Mouse (Mus musculus) MEL (cell line): ENCODE results near the gene N4bp2l2. TPM values are rescaled to one million over a fixed set of nuclear protein-coding genes. Genes with fewer than 3 reads are reported as not detected.
"Not testable (repeated sequence)": the region's sequence is repeated elsewhere in the genome, so short reads cannot be mapped to it uniquely, and the experiment has no call there.

Source experiments
- DNase-seq: peaks from one replicate; pipeline ENCODE4 v3.0.0; 2011; ENCODE audit warnings: low read depth, low spot score
- H3K27ac ChIP-seq: 2 replicates; pipeline ENCODE4 v1.5.1; 2012; ENCODE audit warnings: low read depth, mild to moderate bottlenecking, control low read depth, low read length, moderate library complexity; ENCODE audit not compliant: control insufficient read depth
- H3K27me3 ChIP-seq, 2 experiments: fragments of 150-350 bp in 1 of 2; sonication (generic) in 1 of 2; 2 replicates each; pipeline ENCODE4 v1.6.1; 2012; ENCODE audit warnings: low read length in 2 of 2, mild to moderate bottlenecking in 2 of 2, improper control_type of control experiment in 1 of 2, moderate library complexity in 1 of 2; ENCODE audit not compliant: insufficient read depth in 2 of 2, control insufficient read depth in 1 of 2
- H3K36me3 ChIP-seq, 2 experiments: 2 replicates each; pipeline ENCODE4 v1.6.1; 2012 to 2014; ENCODE audit warnings: low read length in 2 of 2, improper control_type of control experiment in 1 of 2, inconsistent platforms in 1 of 2, mild to moderate bottlenecking in 1 of 2; ENCODE audit not compliant: insufficient read depth in 2 of 2, control insufficient read depth in 1 of 2
- H3K4me1 ChIP-seq, 2 experiments: fragments of 150-350 bp in 1 of 2; sonication (generic) in 1 of 2; 2 replicates each; pipeline ENCODE4 v1.6.1; 2012; ENCODE audit warnings: low read length in 2 of 2, improper control_type of control experiment in 1 of 2, mild to moderate bottlenecking in 1 of 2; ENCODE audit not compliant: insufficient read depth in 2 of 2, control insufficient read depth in 1 of 2
- H3K4me3 ChIP-seq, 2 experiments: fragments of 150-350 bp in 1 of 2; sonication (generic) in 1 of 2; 2 replicates each; pipeline ENCODE4 v1.5.1; 2012; ENCODE audit warnings: low read depth in 2 of 2, low read length in 2 of 2, mild to moderate bottlenecking in 2 of 2, moderate library complexity in 2 of 2, control low read depth in 1 of 2, improper control_type of control experiment in 1 of 2; ENCODE audit not compliant: control insufficient read depth in 1 of 2, insufficient read depth in 1 of 2
- H3K79me2 ChIP-seq: 2 replicates; pipeline ENCODE4 v1.6.1; 2012; ENCODE audit warnings: mild to moderate bottlenecking, low read length, moderate library complexity; ENCODE audit not compliant: control insufficient read depth, poor library complexity, insufficient read depth
- H3K9ac ChIP-seq: 2 replicates; pipeline ENCODE4 v1.6.1; 2012; ENCODE audit warnings: low read depth, mild to moderate bottlenecking, control low read depth, low read length, moderate library complexity; ENCODE audit not compliant: control insufficient read depth, poor library complexity, severe bottlenecking
- H3K9me3 ChIP-seq: fragments of 150-350 bp; sonication (generic); replicated peaks from 2 replicates; pipeline ENCODE4 v1.6.1; 2012; ENCODE audit warnings: mild to moderate bottlenecking, low read length, improper control_type of control experiment, moderate library complexity; ENCODE audit not compliant: insufficient read depth
- CHD1 ChIP-seq: IDR thresholded peaks from 2 replicates; pipeline ENCODE4 v1.6.1; 2012; ENCODE audit warnings: low read depth, mild to moderate bottlenecking, inconsistent platforms, low read length, improper control_type of control experiment
- CHD2 ChIP-seq: IDR thresholded peaks from 2 replicates; pipeline ENCODE4 v1.6.1; 2011; ENCODE audit warnings: low read length, improper control_type of control experiment
- E2F4 ChIP-seq: IDR thresholded peaks from 2 replicates; pipeline ENCODE4 v1.6.1; 2011; ENCODE audit warnings: low read depth, low read length, improper control_type of control experiment, borderline replicate concordance
- EP300 ChIP-seq, 2 experiments: IDR thresholded peaks; 2 replicates each; pipeline ENCODE4 v1.6.1; 2011; ENCODE audit warnings: improper control_type of control experiment in 2 of 2, low read length in 2 of 2, low read depth in 1 of 2, mild to moderate bottlenecking in 1 of 2
- ETS1 ChIP-seq: IDR thresholded peaks from 2 replicates; pipeline ENCODE4 v1.6.1; 2012; ENCODE audit warnings: low read depth, mild to moderate bottlenecking, inconsistent platforms, low read length, improper control_type of control experiment, moderate library complexity
- MAFK ChIP-seq: IDR thresholded peaks from 2 replicates; pipeline ENCODE4 v1.6.1; 2011; ENCODE audit warnings: low read depth, mild to moderate bottlenecking, low read length, improper control_type of control experiment, borderline replicate concordance
- MAX ChIP-seq: IDR thresholded peaks from 2 replicates; pipeline ENCODE4 v1.6.1; 2011; ENCODE audit warnings: low read length, improper control_type of control experiment
- MEF2A ChIP-seq: IDR thresholded peaks from 2 replicates; pipeline ENCODE4 v1.6.1; 2014; ENCODE audit warnings: low read depth, mild to moderate bottlenecking, inconsistent platforms, low read length, improper control_type of control experiment; ENCODE audit not compliant: poor library complexity, insufficient replicate concordance, severe bottlenecking; ENCODE audit errors: extremely low read depth
- NELFE ChIP-seq: IDR thresholded peaks from 2 replicates; pipeline ENCODE4 v1.6.1; 2011; ENCODE audit warnings: low read depth, low read length, improper control_type of control experiment
- NRF1 ChIP-seq: IDR thresholded peaks from 2 replicates; pipeline ENCODE4 v1.6.1; 2014; ENCODE audit warnings: low read depth, mild to moderate bottlenecking, inconsistent platforms, low read length, improper control_type of control experiment, moderate library complexity; ENCODE audit not compliant: poor library complexity, insufficient read depth, severe bottlenecking
- POLR2A ChIP-seq, 2 experiments: IDR thresholded peaks; 2 replicates each; pipeline ENCODE4 v1.6.1; 2011 to 2012; ENCODE audit warnings: low read length in 2 of 2, mild to moderate bottlenecking in 2 of 2, control low read depth in 1 of 2, improper control_type of control experiment in 1 of 2, low read depth in 1 of 2, moderate library complexity in 1 of 2; ENCODE audit not compliant: control insufficient read depth in 1 of 2, insufficient read depth in 1 of 2, poor library complexity in 1 of 2
- POLR2AphosphoS5 ChIP-seq: IDR thresholded peaks from 2 replicates; pipeline ENCODE4 v1.6.1; 2012; ENCODE audit warnings: low read depth, borderline replicate concordance, mild to moderate bottlenecking, inconsistent platforms, low read length, moderate library complexity, mixed read lengths
- SIN3A ChIP-seq: IDR thresholded peaks from 2 replicates; pipeline ENCODE4 v1.6.1; 2012; ENCODE audit warnings: low read length, improper control_type of control experiment, inconsistent platforms
- TAL1 ChIP-seq: IDR thresholded peaks from 2 replicates; pipeline ENCODE4 v1.6.1; 2012; ENCODE audit warnings: mild to moderate bottlenecking, inconsistent platforms, low read length, moderate library complexity, mixed read lengths
- TBP ChIP-seq: IDR thresholded peaks from 2 replicates; pipeline ENCODE4 v1.8.0; 2011; ENCODE audit warnings: low read depth, low read length, improper control_type of control experiment
- UBTF ChIP-seq: IDR thresholded peaks from 2 replicates; pipeline ENCODE4 v1.6.1; 2012; ENCODE audit warnings: low read depth, mild to moderate bottlenecking, inconsistent platforms, low read length, improper control_type of control experiment, moderate library complexity, borderline replicate concordance; ENCODE audit not compliant: insufficient read depth
- USF1 ChIP-seq: IDR thresholded peaks from 2 replicates; pipeline ENCODE4 v1.6.1; 2014; ENCODE audit warnings: low read depth, mild to moderate bottlenecking, inconsistent platforms, low read length, improper control_type of control experiment, moderate library complexity
- ZC3H11A ChIP-seq: IDR thresholded peaks from 2 replicates; pipeline ENCODE4 v1.6.1; 2012; ENCODE audit warnings: low read depth, mild to moderate bottlenecking, inconsistent platforms, low read length, improper control_type of control experiment
- ZMIZ1 ChIP-seq: IDR thresholded peaks from 2 replicates; pipeline ENCODE4 v1.6.1; 2012; ENCODE audit warnings: low read depth, mild to moderate bottlenecking, inconsistent platforms, low read length, improper control_type of control experiment, moderate library complexity
- ZNF384 ChIP-seq: IDR thresholded peaks from 2 replicates; pipeline ENCODE4 v1.6.1; 2012; ENCODE audit warnings: low read depth, mild to moderate bottlenecking, inconsistent platforms, low read length, improper control_type of control experiment
- polyA plus RNA-seq, 2 experiments: library from polyadenylated mRNA; stranded (reverse) in 1 of 2; unstranded in 1 of 2; fragments of >175 nt in 1 of 2; fragments of >200 nt in 1 of 2; gene quantifications; 2 replicates each; pipeline versions ENCODE4 v1.2.1 to v1.2.4; 2012; ENCODE audit warnings: low replicate concordance in 2 of 2, low read depth in 1 of 2; ENCODE audit not compliant: insufficient read length in 2 of 2, insufficient read depth in 1 of 2, missing spikeins in 1 of 2
- total RNA-seq: library from RNA; depleted of rRNA; stranded (reverse); fragments of 300-350 nt; gene quantifications from 2 replicates; pipeline ENCODE4 v1.2.3, GENCODE M21; 2012; rRNA removed

N4bp2l2 gene
- total RNA-seq: 74.9 and 75.0 TPM in 2 replicates
- polyA plus RNA-seq: 10 to 100 TPM in 1 of 2 experiments, not detected in 1; 67.5 TPM

GRCm38 (mm10) chr5:150666133-150666739 is at the start of gene N4bp2l2:
N4bp2l2 (minus strand) TSS chr5:150666183.
- TF ChIP-seq ZNF384: 0 out of 2 replicates have a peak, but pooled peaks have one; percentile 14
- TF ChIP-seq MAFK: peak; percentile 68
- TF ChIP-seq TBP: peak; percentile 95
- peak within 1 kb of the TSS; percentile 99 for H3K9ac ChIP-seq
- peaks cover 36% of the 10 kb centered on the region for H3K79me2 ChIP-seq
- peak within 1 kb of the TSS; percentile 99 for H3K27ac ChIP-seq
- peaks cover 11 to 24% of the 10 kb centered on the region in 2 experiments for H3K36me3 ChIP-seq
- H3K9me3 ChIP-seq, DNase-seq, H3K27me3 ChIP-seq: not testable (repeated sequence)
- peak within 1 kb of the TSS; percentile 55 to 98 for H3K4me3 ChIP-seq
- peaks cover 2 to 21% of the 10 kb centered on the region in 2 experiments; a peak in 3 of 4 replicates for H3K4me1 ChIP-seq

- Histone ChIP-seq H3K27me3 (no peaks in the 10 kb centered on the region), H3K4me3 (no peak overlapping the region), H3K27ac (no peak overlapping the region), H3K9ac (no peak overlapping the region), H3K36me3 (peaks cover 0 to 8% of the 10 kb centered on the region in 2 experiments; a peak in 2 of 4 replicates), H3K9me3 (no peaks in the 10 kb centered on the region), H3K79me2 (peaks cover 31% of the 10 kb centered on the region), H3K4me1 (peaks cover 2 to 5% of the 10 kb centered on the region in 2 experiments; a peak in 2 of 4 replicates)
- no peak for TF ChIP-seq UBTF
- TF ChIP-seq ZMIZ1: no peak
- no peak for TF ChIP-seq CHD2
- TF ChIP-seq ZC3H11A: no peak
- no peak for TF ChIP-seq TBP
- no peak for TF ChIP-seq POLR2AphosphoS5
- TF ChIP-seq SIN3A: no peak
- no peak for TF ChIP-seq NELFE
- no peak for DNase-seq
Observed at GRCm38 (mm10) chr5:150713431-150713830, 47.4 kb upstream of the N4bp2l2 start.

DNA sequence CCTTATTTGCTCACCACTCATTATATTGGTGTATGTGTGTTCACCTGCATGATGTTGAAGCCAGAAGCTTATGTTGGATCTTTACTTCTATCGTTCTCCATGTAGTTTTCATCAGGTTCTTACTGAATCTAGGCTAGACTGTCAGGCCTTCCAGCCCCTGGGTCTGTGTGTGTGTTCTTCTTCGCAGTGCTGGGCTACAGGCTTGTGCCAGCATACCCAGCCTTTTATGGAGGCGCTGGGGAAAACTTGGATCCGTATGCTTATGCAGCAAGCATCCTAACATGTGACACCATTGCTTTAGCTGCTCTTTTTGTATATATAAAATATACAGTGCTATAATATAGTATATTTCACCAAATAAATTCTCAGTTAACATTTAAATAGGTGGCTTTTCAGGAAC is 45.5 kb upstream of the N4bp2l2 start:
- Histone ChIP-seq H3K4me1 (peaks cover 2 to 5% of the 10 kb centered on the region in 2 experiments; a peak in 2 of 4 replicates), H3K79me2 (peaks cover 33% of the 10 kb centered on the region), H3K4me3 (no peak overlapping the region), H3K36me3 (peaks cover 0 to 8% of the 10 kb centered on the region in 2 experiments; a peak in 2 of 4 replicates), H3K9me3 (no peaks in the 10 kb centered on the region), H3K9ac (no peak overlapping the region), H3K27ac (no peak overlapping the region), H3K27me3 (no peaks in the 10 kb centered on the region)
- no peak for DNase-seq
- TF ChIP-seq CHD1: no peak
- TF ChIP-seq NRF1: no peak
- TF ChIP-seq CHD2: no peak
- no peak for TF ChIP-seq EP300 (IDR thresholded peaks at IDR 0.05; ENCODE audit: low read depth in 1 of 2, low read length in 2 of 2)
- TF ChIP-seq MEF2A: no peak
- no peak for TF ChIP-seq USF1
- no peak for TF ChIP-seq TAL1
- TF ChIP-seq ETS1: no peak
- TF ChIP-seq UBTF: no peak
- TF ChIP-seq SIN3A: no peak
- no peak for TF ChIP-seq POLR2A (IDR thresholded peaks at IDR 0.05; ENCODE audit: control insufficient read depth in 1 of 2, insufficient read depth in 1 of 2, low read depth in 1 of 2, low read length in 2 of 2, poor library complexity in 1 of 2)
- no peak for TF ChIP-seq E2F4
- TF ChIP-seq MAX: no peak

DNA sequence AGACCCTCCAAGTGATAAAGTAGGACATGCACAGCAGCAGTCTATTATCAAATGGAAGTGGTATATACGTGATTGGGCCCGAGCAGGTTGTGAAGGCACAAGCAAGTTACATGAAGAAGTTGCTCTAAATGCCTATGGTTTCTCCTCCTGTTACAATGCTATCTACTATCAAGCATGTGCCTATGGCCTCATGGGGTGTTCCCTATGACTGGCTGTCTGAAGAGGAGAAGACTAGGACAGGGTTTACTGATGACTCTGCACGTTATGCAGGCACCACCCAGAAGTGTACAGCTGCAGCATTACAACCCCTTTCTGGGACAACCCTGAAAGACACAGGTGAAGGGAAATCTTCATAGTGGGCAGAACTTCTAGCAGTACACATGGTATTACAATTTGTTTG is 41.2 kb upstream of the N4bp2l2 start:
- DNase-seq, H3K9ac ChIP-seq, H3K4me1 ChIP-seq, H3K4me3 ChIP-seq, H3K9me3 ChIP-seq, H3K27ac ChIP-seq, H3K27me3 ChIP-seq: not testable (repeated sequence)
- H3K79me2 ChIP-seq: peaks cover 33% of the 10 kb centered on the region
- H3K36me3 ChIP-seq: peaks cover 0 to 17% of the 10 kb centered on the region in 2 experiments; a peak in 2 of 4 replicates
